Mouse (Mus musculus) MEL (cell line): ENCODE measurements around the gene Rpgrip1l. TPM values are rescaled to one million over a fixed set of nuclear protein-coding genes. Genes with fewer than 3 reads are reported as not detected.

Source experiments
- DNase-seq: peaks from one replicate; pipeline ENCODE4 v3.0.0; 2011; ENCODE audit warnings: low read depth, low spot score
- H3K27ac ChIP-seq: 2 replicates; pipeline ENCODE4 v1.5.1; 2012; ENCODE audit warnings: low read depth, mild to moderate bottlenecking, control low read depth, low read length, moderate library complexity; ENCODE audit not compliant: control insufficient read depth
- H3K27me3 ChIP-seq, 2 experiments: fragments of 150-350 bp in 1 of 2; sonication (generic) in 1 of 2; 2 replicates each; pipeline ENCODE4 v1.6.1; 2012; ENCODE audit warnings: low read length in 2 of 2, mild to moderate bottlenecking in 2 of 2, improper control_type of control experiment in 1 of 2, moderate library complexity in 1 of 2; ENCODE audit not compliant: insufficient read depth in 2 of 2, control insufficient read depth in 1 of 2
- H3K36me3 ChIP-seq, 2 experiments: 2 replicates each; pipeline ENCODE4 v1.6.1; 2012 to 2014; ENCODE audit warnings: low read length in 2 of 2, improper control_type of control experiment in 1 of 2, inconsistent platforms in 1 of 2, mild to moderate bottlenecking in 1 of 2; ENCODE audit not compliant: insufficient read depth in 2 of 2, control insufficient read depth in 1 of 2
- H3K4me1 ChIP-seq, 2 experiments: fragments of 150-350 bp in 1 of 2; sonication (generic) in 1 of 2; 2 replicates each; pipeline ENCODE4 v1.6.1; 2012; ENCODE audit warnings: low read length in 2 of 2, improper control_type of control experiment in 1 of 2, mild to moderate bottlenecking in 1 of 2; ENCODE audit not compliant: insufficient read depth in 2 of 2, control insufficient read depth in 1 of 2
- H3K4me3 ChIP-seq, 2 experiments: fragments of 150-350 bp in 1 of 2; sonication (generic) in 1 of 2; 2 replicates each; pipeline ENCODE4 v1.5.1; 2012; ENCODE audit warnings: low read depth in 2 of 2, low read length in 2 of 2, mild to moderate bottlenecking in 2 of 2, moderate library complexity in 2 of 2, control low read depth in 1 of 2, improper control_type of control experiment in 1 of 2; ENCODE audit not compliant: control insufficient read depth in 1 of 2, insufficient read depth in 1 of 2
- H3K79me2 ChIP-seq: 2 replicates; pipeline ENCODE4 v1.6.1; 2012; ENCODE audit warnings: mild to moderate bottlenecking, low read length, moderate library complexity; ENCODE audit not compliant: control insufficient read depth, poor library complexity, insufficient read depth
- H3K9ac ChIP-seq: 2 replicates; pipeline ENCODE4 v1.6.1; 2012; ENCODE audit warnings: low read depth, mild to moderate bottlenecking, control low read depth, low read length, moderate library complexity; ENCODE audit not compliant: control insufficient read depth, poor library complexity, severe bottlenecking
- H3K9me3 ChIP-seq: fragments of 150-350 bp; sonication (generic); replicated peaks from 2 replicates; pipeline ENCODE4 v1.6.1; 2012; ENCODE audit warnings: mild to moderate bottlenecking, low read length, improper control_type of control experiment, moderate library complexity; ENCODE audit not compliant: insufficient read depth
- BHLHE40 ChIP-seq: IDR thresholded peaks from 2 replicates; pipeline ENCODE4 v1.6.1; 2012; ENCODE audit warnings: low read depth, mild to moderate bottlenecking, inconsistent platforms, low read length, improper control_type of control experiment, borderline replicate concordance
- CHD2 ChIP-seq: IDR thresholded peaks from 2 replicates; pipeline ENCODE4 v1.6.1; 2011; ENCODE audit warnings: low read length, improper control_type of control experiment
- ELF1 ChIP-seq: IDR thresholded peaks from 2 replicates; pipeline ENCODE4 v1.6.1; 2014; ENCODE audit warnings: low read depth, mild to moderate bottlenecking, inconsistent platforms, low read length, improper control_type of control experiment, moderate library complexity
- EP300 ChIP-seq, 2 experiments: IDR thresholded peaks; 2 replicates each; pipeline ENCODE4 v1.6.1; 2011; ENCODE audit warnings: improper control_type of control experiment in 2 of 2, low read length in 2 of 2, low read depth in 1 of 2, mild to moderate bottlenecking in 1 of 2
- GABPA ChIP-seq: IDR thresholded peaks from 2 replicates; pipeline ENCODE4 v1.6.1; 2012; ENCODE audit warnings: low read depth, mild to moderate bottlenecking, inconsistent platforms, low read length, improper control_type of control experiment, moderate library complexity
- HCFC1 ChIP-seq: IDR thresholded peaks from 2 replicates; pipeline ENCODE4 v1.6.1; 2012; ENCODE audit warnings: low read depth, mild to moderate bottlenecking, inconsistent platforms, low read length, improper control_type of control experiment, moderate library complexity
- POLR2AphosphoS2 ChIP-seq: IDR thresholded peaks from 2 replicates; pipeline ENCODE4 v1.6.1; 2011; ENCODE audit warnings: low read length, improper control_type of control experiment
- POLR2AphosphoS5 ChIP-seq: IDR thresholded peaks from 2 replicates; pipeline ENCODE4 v1.6.1; 2012; ENCODE audit warnings: low read depth, borderline replicate concordance, mild to moderate bottlenecking, inconsistent platforms, low read length, moderate library complexity, mixed read lengths
- RAD21 ChIP-seq: IDR thresholded peaks from 2 replicates; pipeline ENCODE4 v1.6.1; 2011; ENCODE audit warnings: mild to moderate bottlenecking, low read depth, low read length, improper control_type of control experiment
- SIN3A ChIP-seq: IDR thresholded peaks from 2 replicates; pipeline ENCODE4 v1.6.1; 2012; ENCODE audit warnings: low read length, improper control_type of control experiment, inconsistent platforms
- TBP ChIP-seq: IDR thresholded peaks from 2 replicates; pipeline ENCODE4 v1.8.0; 2011; ENCODE audit warnings: low read depth, low read length, improper control_type of control experiment
- UBTF ChIP-seq: IDR thresholded peaks from 2 replicates; pipeline ENCODE4 v1.6.1; 2012; ENCODE audit warnings: low read depth, mild to moderate bottlenecking, inconsistent platforms, low read length, improper control_type of control experiment, moderate library complexity, borderline replicate concordance; ENCODE audit not compliant: insufficient read depth
- USF2 ChIP-seq, 2 experiments: IDR thresholded peaks; 2 replicates each; pipeline ENCODE4 v1.6.1; 2011 to 2012; ENCODE audit warnings: improper control_type of control experiment in 2 of 2, low read length in 2 of 2, borderline replicate concordance in 1 of 2, inconsistent platforms in 1 of 2, low read depth in 1 of 2, mild to moderate bottlenecking in 1 of 2; ENCODE audit not compliant: insufficient read depth in 1 of 2
- ZMIZ1 ChIP-seq: IDR thresholded peaks from 2 replicates; pipeline ENCODE4 v1.6.1; 2012; ENCODE audit warnings: low read depth, mild to moderate bottlenecking, inconsistent platforms, low read length, improper control_type of control experiment, moderate library complexity
- polyA plus RNA-seq, 2 experiments: library from polyadenylated mRNA; stranded (reverse) in 1 of 2; unstranded in 1 of 2; fragments of >175 nt in 1 of 2; fragments of >200 nt in 1 of 2; gene quantifications; 2 replicates each; pipeline versions ENCODE4 v1.2.1 to v1.2.4; 2012; ENCODE audit warnings: low replicate concordance in 2 of 2, low read depth in 1 of 2; ENCODE audit not compliant: insufficient read length in 2 of 2, insufficient read depth in 1 of 2, missing spikeins in 1 of 2
- total RNA-seq: library from RNA; depleted of rRNA; stranded (reverse); fragments of 300-350 nt; gene quantifications from 2 replicates; pipeline ENCODE4 v1.2.3, GENCODE M21; 2012

Rpgrip1l gene
- total and polyA plus RNA-seq, 3 experiments = 2.9 to 3.9 TPM; not detected in 1

DNA sequence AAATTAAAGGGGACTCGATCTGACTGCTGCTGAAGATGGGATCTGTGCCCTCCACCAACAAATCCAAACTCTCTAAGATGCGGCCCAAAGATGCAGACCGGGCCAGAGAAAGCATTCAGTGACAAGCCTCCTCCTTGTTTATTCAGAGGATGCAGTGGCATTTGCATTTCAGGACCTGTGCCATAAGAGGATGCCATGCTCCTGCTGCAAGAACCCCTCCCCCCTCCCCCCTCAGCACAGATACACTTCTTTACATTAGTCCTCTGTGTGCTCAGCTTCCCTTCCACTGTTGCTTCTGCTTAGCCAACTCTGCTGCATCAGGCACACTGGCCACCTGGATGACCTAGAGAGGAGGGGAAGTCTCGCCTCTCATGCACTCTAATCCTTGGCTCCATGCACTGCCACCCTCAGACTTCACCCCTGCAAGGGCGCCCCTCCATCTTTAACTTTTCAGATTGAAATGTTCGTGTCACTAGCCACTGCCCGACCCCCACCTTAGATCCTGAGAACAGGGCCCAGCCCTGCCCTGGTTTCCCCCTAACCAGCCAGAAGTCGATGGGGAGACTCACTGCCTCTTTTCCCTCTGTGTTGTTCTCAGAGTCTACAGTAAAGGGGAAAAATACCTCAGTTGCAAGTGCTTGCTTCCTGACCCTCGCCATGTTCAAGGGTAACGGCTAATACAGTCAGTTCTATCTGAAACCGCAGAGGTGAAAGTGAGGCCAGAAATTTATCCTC, 14.6 kb upstream of the Rpgrip1l start:
- H3K9ac ChIP-seq = no peak overlapping the region
- TF ChIP-seq HCFC1 (no peak), POLR2AphosphoS5 (no peak), UBTF (no peak), GABPA (no peak), EP300 (IDR thresholded peaks at IDR 0.05; ENCODE audit: low read depth in 1 of 2, low read length in 2 of 2) (no peak)
- H3K4me3 ChIP-seq = no peak overlapping the region
- DNase-seq = no peak
- peaks cover 0 to 3% of the 10 kb centered on the region in 2 experiments; a peak in 2 of 4 replicates for H3K36me3 ChIP-seq
- peaks cover 13% of the 10 kb centered on the region; the same call in 1 of the 2 replicates for H3K79me2 ChIP-seq
- H3K4me1 ChIP-seq = no peaks in the 10 kb centered on the region
- H3K9me3 ChIP-seq = no peaks in the 10 kb centered on the region
- H3K27ac ChIP-seq = no peak overlapping the region
- H3K27me3 ChIP-seq = no peaks in the 10 kb centered on the region

DNA sequence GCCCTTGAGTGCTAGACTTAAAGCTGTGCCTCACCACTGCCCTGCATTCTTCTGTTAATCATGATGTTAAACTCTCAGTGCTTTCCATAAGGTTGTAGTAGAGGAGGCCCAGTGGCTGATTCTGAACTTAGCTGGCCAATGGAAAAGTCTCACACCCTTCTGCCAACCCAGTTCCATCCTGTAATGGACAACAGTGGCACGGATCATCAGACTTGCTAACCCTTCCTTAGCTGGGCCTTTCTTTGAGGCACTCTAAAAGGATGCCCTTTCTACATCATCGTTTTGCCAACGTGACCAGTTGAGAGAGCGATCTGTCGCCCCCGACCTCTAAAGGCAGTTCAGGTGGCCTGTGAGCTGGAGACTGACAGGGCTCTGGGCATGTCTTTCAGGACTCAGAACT, 13.9 kb upstream of the Rpgrip1l start:
- no peak overlapping the region for H3K9ac ChIP-seq
- no peak for DNase-seq
- H3K4me1 ChIP-seq = no peaks in the 10 kb centered on the region
- TF ChIP-seq ZMIZ1 (no peak), RAD21 (no peak), BHLHE40 (no peak), TBP (no peak), POLR2AphosphoS2 (no peak), CHD2 (no peak), ELF1 (no peak), HCFC1 (no peak), SIN3A (no peak), UBTF (no peak), USF2 (IDR thresholded peaks at IDR 0.05; ENCODE audit: borderline replicate concordance in 1 of 2, insufficient read depth in 1 of 2, low read depth in 1 of 2, low read length in 2 of 2) (no peak)
- peaks cover 13% of the 10 kb centered on the region; the same call in 1 of the 2 replicates for H3K79me2 ChIP-seq
- peaks cover 0 to 3% of the 10 kb centered on the region in 2 experiments; a peak in 2 of 4 replicates for H3K36me3 ChIP-seq
- no peaks in the 10 kb centered on the region for H3K9me3 ChIP-seq
- no peak overlapping the region for H3K27ac ChIP-seq
- no peak overlapping the region for H3K4me3 ChIP-seq
- no peaks in the 10 kb centered on the region for H3K27me3 ChIP-seq
